Mouse (Mus musculus) lung, embryonic 15.5 days (tissue): ENCODE measurements around the gene Methig1. TPM values are rescaled to one million over a fixed set of nuclear protein-coding genes. Genes with fewer than 3 reads are reported as not detected.
"Not testable (repeated sequence)": the region's sequence is repeated elsewhere in the genome, so short reads cannot be mapped to it uniquely, and the experiment has no call there.

Source experiments
- ATAC-seq: fragments of 200-750 bp; cut with Nextera tagmentation; 2 replicates; pipeline ENCODE4 v1.8.0; 2017; ENCODE audit warnings: moderate number of reproducible peaks, borderline replicate concordance; ENCODE audit not compliant: low FRiP score, low TSS enrichment; ENCODE audit errors: extremely low read depth
- H3K27ac ChIP-seq: fragments of 300-500 bp; sonication (generic); 2 replicates; pipeline ENCODE4 v1.5.1; 2015; ENCODE audit warnings: moderate library complexity, mild to moderate bottlenecking, inconsistent platforms
- H3K27me3 ChIP-seq: fragments of 300-500 bp; sonication (generic); 2 replicates; pipeline ENCODE4 v1.6.1; 2015; ENCODE audit warnings: inconsistent platforms
- H3K36me3 ChIP-seq: fragments of 300-500 bp; sonication (generic); 2 replicates; pipeline ENCODE4 v1.6.1; 2015; ENCODE audit warnings: inconsistent platforms
- H3K4me1 ChIP-seq: fragments of 300-500 bp; sonication (generic); 2 replicates; pipeline ENCODE4 v1.6.1; 2015; ENCODE audit warnings: inconsistent platforms
- H3K4me2 ChIP-seq: fragments of 300-500 bp; sonication (generic); 2 replicates; pipeline ENCODE4 v1.6.1; 2015; ENCODE audit warnings: inconsistent platforms, mild to moderate bottlenecking, moderate library complexity
- H3K4me3 ChIP-seq: fragments of 300-500 bp; sonication (generic); 2 replicates; pipeline ENCODE4 v1.5.1; 2015; ENCODE audit warnings: mild to moderate bottlenecking, inconsistent platforms
- H3K9ac ChIP-seq: fragments of 300-500 bp; sonication (generic); 2 replicates; pipeline ENCODE4 v1.6.1; 2015; ENCODE audit warnings: inconsistent platforms
- H3K9me3 ChIP-seq: fragments of 300-500 bp; sonication (generic); 2 replicates; pipeline ENCODE4 v1.6.1; 2016; ENCODE audit warnings: inconsistent platforms
- WGBS: fragments of 180-500 bp; shearing (Covaris S2); methylation state at CpG from one replicate; pipeline ENCODE4 v1.1.7; 2015; 5-methylcytosine and 5-hydroxymethylcytosine counted together
- polyA plus RNA-seq: library from polyadenylated mRNA; unstranded; fragments of >200 nt; fragmentation: Nextera tagmentation; extraction: Ambion mirVana; gene quantifications from 2 replicates; pipeline ENCODE4 v1.2.1, GENCODE M21; 2015

The Methig1 gene
- polyA plus RNA-seq, 1 experiment from 2014 or later, result not detected

GRCm38 (mm10) chr15:100421059-100421757, 68.3 kb downstream of the Methig1 start:
- 26% methylated on average over 8 of the region's 8 CpGs for WGBS
- Histone ChIP-seq H3K36me3 (no peaks in the 10 kb centered on the region), H3K4me2 (peak overlapping the region; percentile 69), H3K27ac (no peak overlapping the region), H3K4me3 (peak overlapping the region; percentile 76), H3K4me1 (peaks cover 24% of the 10 kb centered on the region), H3K27me3 (peaks cover 24% of the 10 kb centered on the region), H3K9ac (0 out of 2 replicates have a peak overlapping the region, but pooled peaks have one; percentile 1), H3K9me3 (no peaks in the 10 kb centered on the region)
- no peak for ATAC-seq

- Histone ChIP-seq H3K4me1 (peaks cover 24% of the 10 kb centered on the region), H3K9ac (peak within 1 kb of the TSS; percentile 67), H3K4me2 (peak within 1 kb of the TSS; percentile 89), H3K4me3 (peak within 1 kb of the TSS; percentile 76), H3K27me3 (peaks cover 26% of the 10 kb centered on the region)
- WGBS, result 18% methylated on average over 3 of the region's 3 CpGs
- H3K27ac ChIP-seq, H3K36me3 ChIP-seq, ATAC-seq, H3K9me3 ChIP-seq: not testable (repeated sequence)
These were observed 68.8 kb downstream of the Methig1 start, which contains the start of gene Gm5475 for GRCm38 (mm10) chr15:100421758-100422197. Gene Gm5475 (plus strand): TSS chr15:100422147.

GRCm38 (mm10) chr15:100422476-100422875, 69.5 kb downstream of the Methig1 start:
- Histone ChIP-seq H3K4me2 (peak overlapping the region; percentile 69), H3K27me3 (peaks cover 26% of the 10 kb centered on the region), H3K27ac (no peak overlapping the region), H3K4me1 (peaks cover 24% of the 10 kb centered on the region), H3K36me3 (no peaks in the 10 kb centered on the region), H3K9me3 (no peaks in the 10 kb centered on the region), H3K4me3 (peak overlapping the region; percentile 76), H3K9ac (peak overlapping the region; percentile 67)
- peak; percentile 48 for ATAC-seq
- under 1% methylated on average over 44 of the region's 44 CpGs for WGBS

- Histone ChIP-seq H3K4me1 (peaks cover 24% of the 10 kb centered on the region), H3K27me3 (peaks cover 26% of the 10 kb centered on the region), H3K27ac (peak overlapping the region; percentile 59), H3K9ac (peak overlapping the region; percentile 67), H3K36me3 (no peaks in the 10 kb centered on the region), H3K4me2 (peak overlapping the region; percentile 89), H3K9me3 (no peaks in the 10 kb centered on the region), H3K4me3 (peak overlapping the region; percentile 76)
- 1% methylated on average over 65 of the region's 65 CpGs for whole genome bisulfite sequencing
- ATAC-seq, result peak; percentile 98
These were observed 70.2 kb downstream of the Methig1 start for GRCm38 (mm10) chr15:100422899-100423860.

DNA sequence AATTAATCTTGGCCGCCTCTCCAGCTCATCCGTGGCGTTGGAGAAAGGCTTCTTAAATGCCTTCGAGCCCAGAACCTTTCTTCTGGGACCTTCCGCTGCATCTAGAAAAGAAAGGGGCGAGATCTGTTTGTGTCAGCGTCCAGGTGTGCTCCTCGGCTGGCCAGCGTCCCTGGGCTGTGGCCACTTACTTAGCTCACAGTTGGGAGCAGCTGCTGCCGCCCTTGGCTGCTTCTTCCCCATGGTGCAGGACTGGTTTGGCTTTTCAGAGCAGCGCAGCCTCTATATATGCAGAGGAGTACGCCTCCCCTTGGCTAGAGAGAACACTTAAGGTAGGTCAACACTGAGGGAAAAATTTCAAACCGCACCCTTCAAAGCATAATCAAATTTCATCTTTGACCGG, 71.0 kb downstream of the Methig1 start:
- H3K27ac ChIP-seq, result peak overlapping the region; percentile 59
- H3K4me3 ChIP-seq, result peak overlapping the region; percentile 76
- H3K9ac ChIP-seq, result peak overlapping the region; percentile 17; the same call in 1 of the 2 replicates
- H3K36me3 ChIP-seq, result no peaks in the 10 kb centered on the region
- ATAC-seq, result no peak
- H3K27me3 ChIP-seq, result peaks cover 26% of the 10 kb centered on the region
- WGBS, result 5% methylated on average over 14 of the region's 14 CpGs
- H3K4me1 ChIP-seq, result peaks cover 24% of the 10 kb centered on the region
- H3K4me2 ChIP-seq, result peak overlapping the region; percentile 89
- no peaks in the 10 kb centered on the region for H3K9me3 ChIP-seq

DNA sequence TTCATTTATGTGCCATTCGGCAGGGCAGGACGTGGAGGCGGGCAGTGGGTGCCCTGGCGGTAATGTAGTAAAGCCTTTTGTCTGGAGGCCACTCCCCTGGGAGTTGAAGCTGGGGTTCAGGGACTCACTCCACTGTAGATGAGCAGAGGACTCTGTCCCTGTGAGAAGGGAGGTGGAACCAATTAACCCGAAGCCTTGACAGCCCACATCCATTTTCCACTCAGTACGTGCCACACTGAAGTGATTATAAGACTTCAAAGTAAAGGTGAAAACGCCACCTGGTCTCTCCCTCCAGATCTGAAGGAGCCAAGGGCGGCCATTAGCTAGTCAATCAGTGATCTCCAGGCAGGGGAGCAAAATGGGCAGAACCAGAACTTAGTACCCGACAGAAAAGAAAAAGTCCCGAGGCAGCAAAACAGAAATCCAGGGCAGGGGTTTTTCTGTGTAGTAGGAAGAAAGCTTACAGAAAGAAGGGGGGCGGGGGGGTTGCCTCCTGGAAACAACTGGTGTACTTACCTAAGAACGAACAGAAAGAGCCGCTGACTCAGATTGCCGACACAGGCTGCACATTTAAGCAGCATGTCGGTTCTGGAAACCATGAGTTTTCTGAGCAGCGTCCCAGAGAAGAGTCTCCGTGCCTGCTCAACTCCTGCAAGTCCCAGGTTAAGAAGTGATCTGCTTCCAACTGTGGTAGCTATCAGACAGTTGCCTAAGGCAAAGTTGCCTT, 71.6 kb downstream of the Methig1 start, which contains the start of gene Slc11a2:
Gene Slc11a2 (minus strand): TSS at position 677 of the 727 bp plus-strand sequence.
- Histone ChIP-seq H3K27ac (peak within 1 kb of the TSS; percentile 59), H3K36me3 (no peaks in the 10 kb centered on the region), H3K4me3 (peak within 1 kb of the TSS; percentile 76), H3K9ac (peak within 1 kb of the TSS; percentile 17), H3K9me3 (no peaks in the 10 kb centered on the region), H3K27me3 (peaks cover 26% of the 10 kb centered on the region), H3K4me2 (peak within 1 kb of the TSS; percentile 89), H3K4me1 (peaks cover 24% of the 10 kb centered on the region)
- ATAC-seq, result no peak
- 21% methylated on average over 17 of the region's 17 CpGs for WGBS

DNA sequence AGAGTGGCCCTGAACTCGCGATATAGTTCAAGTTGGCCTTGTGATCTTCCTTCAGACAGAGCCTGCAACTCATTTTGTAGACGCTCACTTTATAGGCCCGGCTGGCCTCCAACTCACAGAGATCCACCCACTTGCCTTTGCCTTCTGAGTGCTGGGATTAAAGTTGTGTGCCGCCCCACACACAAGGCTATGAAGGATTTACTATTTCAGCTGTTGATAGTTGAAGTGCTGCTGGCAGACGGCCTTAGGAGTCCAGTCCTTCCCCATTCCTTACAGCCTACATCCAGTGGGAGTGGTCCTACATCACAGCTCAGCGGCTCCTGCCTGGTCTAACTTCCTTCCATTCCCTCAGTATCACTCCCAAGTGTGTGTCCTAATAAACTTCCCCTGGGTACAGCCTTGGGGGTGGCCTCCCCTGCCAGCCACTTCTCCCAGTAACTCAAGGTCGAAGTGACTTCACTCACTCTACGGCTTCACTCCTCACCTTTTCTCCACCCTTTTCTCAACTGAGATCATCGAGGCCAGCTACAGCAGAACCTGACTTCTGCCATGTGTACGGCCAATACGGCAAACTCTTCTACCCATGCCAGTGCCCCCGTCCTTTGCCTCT, 75.5 kb downstream of the Methig1 start:
- no peak overlapping the region for H3K4me3 ChIP-seq
- no peak for ATAC-seq
- 74% methylated on average over 13 of the region's 13 CpGs for WGBS

GRCm38 (mm10) chr15:100429959-100430565, 77.1 kb downstream of the Methig1 start:
- ATAC-seq, result no peak
- H3K4me2 ChIP-seq, result no peak overlapping the region
- H3K4me3 ChIP-seq, result no peak overlapping the region
- H3K36me3 ChIP-seq, result no peaks in the 10 kb centered on the region
- H3K9ac ChIP-seq, result no peak overlapping the region
- no peaks in the 10 kb centered on the region for H3K9me3 ChIP-seq
- no peaks in the 10 kb centered on the region for H3K4me1 ChIP-seq
- WGBS, result 57% methylated on average over 11 of the region's 11 CpGs
- no peak overlapping the region for H3K27ac ChIP-seq
- H3K27me3 ChIP-seq, result peaks cover 13% of the 10 kb centered on the region

More for the DNA sequence above, 75.5 kb downstream of the Methig1 start:
- Histone ChIP-seq H3K4me1 (peaks cover 14% of the 10 kb centered on the region), H3K27ac (no peak overlapping the region), H3K9me3 (no peaks in the 10 kb centered on the region), H3K9ac (no peak overlapping the region), H3K4me2 (no peak overlapping the region), H3K36me3 (no peaks in the 10 kb centered on the region), H3K27me3 (peaks cover 26% of the 10 kb centered on the region)

GRCm38 (mm10) chr15:100433234-100433633, 80.3 kb downstream of the Methig1 start:
- Histone ChIP-seq H3K9me3 (no peaks in the 10 kb centered on the region), H3K4me3 (no peak overlapping the region), H3K36me3 (no peaks in the 10 kb centered on the region), H3K4me2 (no peak overlapping the region), H3K4me1 (no peaks in the 10 kb centered on the region), H3K27me3 (no peaks in the 10 kb centered on the region), H3K9ac (no peak overlapping the region), H3K27ac (no peak overlapping the region)
- 58% methylated on average over 4 of the region's 4 CpGs for WGBS
- ATAC-seq, result no peak
